Mouse (Mus musculus): ENCODE results near the gene Timp2. TPM values are rescaled to one million over a fixed set of nuclear protein-coding genes. Genes with fewer than 3 reads are reported as not detected.

Timp2 gene
- polyA plus RNA-seq, 1 experiment from 2014 or later: 5.8 TPM

GRCm38 (mm10) chr11:118337491-118338168 lies 17.9 kb downstream of the Timp2 start:
- Histone ChIP-seq H3K4me3 (replicated peaks) (no peak overlapping the region), H3K27me3 (0 out of 2 replicates have a peak, but pooled peaks cover under 1% of the 10 kb centered on the region), H3K36me3 (replicated peaks) (no peaks in the 10 kb centered on the region), H3K4me1 (replicated peaks) (no peaks in the 10 kb centered on the region), H3K9me3 (replicated peaks) (no peaks in the 10 kb centered on the region), H3K27ac (replicated peaks) (no peak overlapping the region), H3K9ac (no peak overlapping the region), H3K4me2 (no peak overlapping the region)
- ATAC-seq (ENCODE audit: insufficient read depth): no peak
- WGBS (ENCODE audit: insufficient replicate concordance): 38% methylated on average over 8 of the region's 8 CpGs

DNA sequence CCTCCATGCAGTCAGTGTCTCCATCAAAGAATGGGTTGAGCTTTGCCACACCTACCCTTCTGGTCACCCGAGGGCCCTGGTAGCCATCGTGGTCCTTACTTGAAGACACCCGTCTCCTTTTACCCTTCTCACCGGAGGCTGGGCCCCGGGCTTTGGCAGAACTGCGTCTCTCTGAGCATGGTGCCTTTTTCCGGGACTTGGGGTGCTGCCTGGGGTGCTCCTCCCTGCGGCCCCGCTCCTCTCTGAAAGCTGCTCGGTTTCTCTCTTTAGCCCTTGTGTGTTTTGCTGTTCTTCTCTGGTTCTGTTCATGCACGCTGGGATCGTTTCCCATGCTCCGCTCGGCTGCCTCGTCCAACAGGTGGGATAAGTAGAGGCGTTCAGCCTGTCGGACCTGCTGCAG lies 22.1 kb downstream of the Timp2 start:
- no peaks in the 10 kb centered on the region for H3K27me3 ChIP-seq
- H3K9ac ChIP-seq: no peak overlapping the region
- WGBS (ENCODE audit: insufficient replicate concordance): 76% methylated on average over 17 of the region's 17 CpGs
- ATAC-seq (ENCODE audit: insufficient read depth): no peak
- H3K4me3 ChIP-seq (replicated peaks): no peak overlapping the region
- H3K27ac ChIP-seq (replicated peaks): no peak overlapping the region
- no peaks in the 10 kb centered on the region for H3K36me3 ChIP-seq (replicated peaks)
- H3K9me3 ChIP-seq (replicated peaks): no peaks in the 10 kb centered on the region
- no peak overlapping the region for H3K4me2 ChIP-seq
- H3K4me1 ChIP-seq (replicated peaks): no peaks in the 10 kb centered on the region

DNA sequence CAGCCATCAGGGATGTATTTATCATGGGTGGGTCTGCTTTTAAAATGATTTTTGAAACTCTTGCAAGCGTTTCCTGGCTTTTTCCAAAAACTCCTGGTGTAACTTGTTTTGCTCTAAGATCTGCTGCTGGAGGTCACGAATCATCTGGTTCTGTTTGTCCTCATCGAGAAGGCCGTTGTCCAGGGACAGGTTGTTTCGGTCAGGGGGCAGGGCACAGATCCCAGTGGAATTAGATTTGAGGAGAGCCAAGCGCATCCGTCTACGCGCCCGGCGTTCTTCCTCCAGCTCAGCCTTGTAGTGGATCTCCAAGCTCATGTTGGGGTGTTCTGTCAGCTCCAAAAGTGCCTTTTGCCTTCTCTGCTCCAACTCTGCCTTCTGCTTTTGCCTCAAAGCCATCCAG lies 23.2 kb downstream of the Timp2 start:
- Histone ChIP-seq H3K4me2 (no peak overlapping the region), H3K27me3 (no peaks in the 10 kb centered on the region), H3K36me3 (replicated peaks) (no peaks in the 10 kb centered on the region), H3K4me3 (replicated peaks) (no peak overlapping the region), H3K9me3 (replicated peaks) (no peaks in the 10 kb centered on the region), H3K9ac (no peak overlapping the region), H3K27ac (replicated peaks) (no peak overlapping the region), H3K4me1 (replicated peaks) (no peaks in the 10 kb centered on the region)
- WGBS (ENCODE audit: insufficient replicate concordance): 78% methylated on average over 11 of the region's 11 CpGs
- ATAC-seq (ENCODE audit: insufficient read depth): no peak

DNA sequence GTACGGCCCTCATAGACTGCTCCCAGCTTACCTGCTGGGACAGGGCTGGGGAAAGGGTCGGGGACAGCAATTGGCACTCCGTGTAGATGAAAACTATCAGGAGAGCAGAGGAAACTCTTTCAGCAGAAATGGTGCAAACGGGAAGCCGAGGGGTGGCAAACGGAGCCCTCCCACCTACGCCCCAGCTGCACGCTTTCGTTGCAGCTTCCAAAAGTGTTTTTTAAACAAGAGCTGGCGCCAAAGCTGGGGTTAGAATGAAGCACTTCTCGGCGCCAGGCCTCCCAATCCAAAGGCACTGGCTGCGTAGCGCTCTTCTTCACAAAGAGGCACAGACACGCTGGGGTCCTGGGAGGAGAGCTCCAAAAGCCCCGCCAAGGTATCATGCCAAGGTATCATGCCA lies 24.8 kb downstream of the Timp2 start:
- no peak overlapping the region for H3K27ac ChIP-seq (replicated peaks)
- H3K27me3 ChIP-seq: peaks cover 3% of the 10 kb centered on the region; the same call in 1 of the 2 replicates
- ATAC-seq (ENCODE audit: insufficient read depth): no peak
- H3K36me3 ChIP-seq (replicated peaks): no peaks in the 10 kb centered on the region
- no peaks in the 10 kb centered on the region for H3K4me1 ChIP-seq (replicated peaks)
- no peak overlapping the region for H3K4me2 ChIP-seq
- no peak overlapping the region for H3K4me3 ChIP-seq (replicated peaks)
- H3K9ac ChIP-seq: no peak overlapping the region
- WGBS (ENCODE audit: insufficient replicate concordance): 79% methylated on average over 16 of the region's 16 CpGs
- no peaks in the 10 kb centered on the region for H3K9me3 ChIP-seq (replicated peaks)

- Histone ChIP-seq H3K9ac (no peak overlapping the region), H3K9me3 (replicated peaks) (no peaks in the 10 kb centered on the region), H3K4me3 (replicated peaks) (no peak overlapping the region), H3K36me3 (replicated peaks) (no peaks in the 10 kb centered on the region), H3K4me2 (no peak overlapping the region), H3K4me1 (replicated peaks) (no peaks in the 10 kb centered on the region), H3K27me3 (peaks cover 3% of the 10 kb centered on the region; the same call in 1 of the 2 replicates), H3K27ac (replicated peaks) (no peak overlapping the region)
- WGBS (ENCODE audit: insufficient replicate concordance): 78% methylated on average over 14 of the region's 14 CpGs
- no peak for ATAC-seq (ENCODE audit: insufficient read depth)
Observed at GRCm38 (mm10) chr11:118330361-118330760, 25.2 kb downstream of the Timp2 start.

DNA sequence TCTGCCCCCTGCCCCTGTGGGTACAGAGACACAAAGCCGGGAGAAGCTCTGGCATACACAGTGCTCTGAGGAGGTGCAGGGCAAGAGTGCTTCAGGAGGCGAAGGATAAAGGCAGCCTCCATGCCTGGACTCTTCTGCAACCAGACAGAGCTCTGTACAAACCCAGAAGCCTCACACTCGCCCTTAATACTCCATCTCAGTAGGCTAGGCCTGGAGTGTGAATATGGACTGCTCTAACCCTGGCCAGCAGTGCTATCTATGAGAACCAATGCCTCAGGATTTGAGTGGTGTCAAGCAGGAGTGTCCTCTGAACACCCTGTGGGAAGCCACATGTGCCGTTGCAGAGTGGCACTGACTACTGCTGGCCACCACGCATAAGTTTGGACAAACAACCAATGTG lies 26.6 kb downstream of the Timp2 start:
- Histone ChIP-seq H3K4me2 (no peak overlapping the region), H3K36me3 (replicated peaks) (no peaks in the 10 kb centered on the region), H3K9ac (no peak overlapping the region), H3K27ac (replicated peaks) (no peak overlapping the region), H3K9me3 (replicated peaks) (no peaks in the 10 kb centered on the region), H3K4me1 (replicated peaks) (no peaks in the 10 kb centered on the region), H3K27me3 (peaks cover 3% of the 10 kb centered on the region; the same call in 1 of the 2 replicates), H3K4me3 (replicated peaks) (no peak overlapping the region)
- no peak for ATAC-seq (ENCODE audit: insufficient read depth)
- WGBS (ENCODE audit: insufficient replicate concordance): 70% methylated on average over 5 of the region's 5 CpGs

DNA sequence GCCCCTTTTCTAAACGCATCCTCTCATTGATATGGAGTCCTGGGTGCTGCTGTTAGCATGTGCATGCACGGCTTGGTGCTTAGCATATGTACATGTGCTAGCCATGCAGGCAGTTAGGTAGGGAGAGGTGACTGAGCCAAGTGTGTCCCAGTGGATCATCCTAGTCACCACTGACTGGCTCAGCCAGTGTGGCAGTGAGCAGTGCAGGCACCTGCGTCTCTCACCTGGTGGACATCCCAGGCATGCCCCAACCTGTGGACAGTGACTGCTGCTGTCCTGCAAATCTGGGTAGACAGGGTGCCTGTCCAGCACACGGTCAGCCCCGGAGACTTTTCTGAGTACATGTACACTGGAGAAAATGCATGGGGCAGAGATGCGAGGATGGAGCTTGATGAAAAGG lies 27.0 kb downstream of the Timp2 start:
- Histone ChIP-seq H3K27me3 (peaks cover 3% of the 10 kb centered on the region; the same call in 1 of the 2 replicates), H3K4me2 (no peak overlapping the region), H3K9ac (no peak overlapping the region), H3K9me3 (replicated peaks) (no peaks in the 10 kb centered on the region), H3K4me1 (replicated peaks) (no peaks in the 10 kb centered on the region; the same call in 1 of the 2 replicates), H3K27ac (replicated peaks) (no peak overlapping the region), H3K36me3 (replicated peaks) (no peaks in the 10 kb centered on the region), H3K4me3 (replicated peaks) (no peak overlapping the region)
- WGBS (ENCODE audit: insufficient replicate concordance): 73% methylated on average over 6 of the region's 6 CpGs
- ATAC-seq (ENCODE audit: insufficient read depth): no peak

DNA sequence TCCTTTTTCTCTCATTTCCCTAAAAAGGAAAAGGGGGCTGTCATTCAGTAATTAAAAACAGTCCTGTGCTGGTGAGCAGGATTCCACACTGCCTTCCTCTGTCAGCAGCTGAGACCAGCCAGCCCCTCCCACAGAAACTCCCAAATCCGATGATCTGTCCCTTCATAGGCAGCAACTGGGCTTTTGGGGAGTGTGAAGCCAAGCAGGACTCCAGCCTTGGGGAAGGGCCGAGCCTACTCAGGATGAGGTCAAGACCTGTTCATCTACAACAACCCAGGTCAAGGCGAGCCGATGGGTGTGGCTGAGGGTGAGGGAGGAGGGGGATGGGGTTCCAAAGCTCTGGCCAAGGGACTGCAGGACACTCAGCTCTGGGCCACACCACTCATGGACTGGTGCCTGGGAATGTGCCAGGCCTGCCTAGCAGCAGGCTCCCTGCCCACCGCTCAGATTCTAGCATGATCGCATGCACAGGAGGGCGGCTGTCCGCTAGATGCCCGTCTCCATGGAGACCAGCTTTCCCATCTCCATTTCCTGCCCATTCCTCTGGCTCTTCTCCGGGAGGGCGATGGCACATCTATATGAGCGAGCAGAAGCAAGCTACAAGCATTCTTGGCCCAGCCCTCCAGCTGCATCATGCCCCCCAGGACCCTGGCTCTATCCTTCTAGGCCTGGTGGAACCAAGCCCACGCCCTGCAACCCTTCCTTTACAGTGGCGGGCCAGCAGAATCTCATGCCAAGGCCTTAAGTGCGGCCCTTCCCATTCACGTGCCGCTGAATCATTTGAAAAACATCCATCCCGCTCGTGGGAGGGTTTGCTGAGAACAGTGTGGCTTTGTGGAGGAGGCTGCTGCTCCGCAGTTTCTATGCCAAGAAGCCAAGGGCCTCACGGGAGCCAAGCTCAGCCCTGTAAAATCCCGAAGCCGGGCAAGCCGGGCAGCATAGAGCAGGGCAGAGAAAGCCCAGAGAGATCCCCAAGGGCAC lies 28.3 kb downstream of the Timp2 start:
- no peak overlapping the region for H3K9ac ChIP-seq
- no peak overlapping the region for H3K27ac ChIP-seq (replicated peaks)
- peaks cover 3% of the 10 kb centered on the region; the same call in 1 of the 2 replicates for H3K27me3 ChIP-seq
- no peak overlapping the region for H3K4me3 ChIP-seq (replicated peaks)
- no peak overlapping the region for H3K4me2 ChIP-seq
- H3K4me1 ChIP-seq (replicated peaks): no peaks in the 10 kb centered on the region; the same call in 1 of the 2 replicates
- no peaks in the 10 kb centered on the region for H3K36me3 ChIP-seq (replicated peaks)
- no peak for ATAC-seq (ENCODE audit: insufficient read depth)
- 72% methylated on average over 24 of the region's 24 CpGs for WGBS (ENCODE audit: insufficient replicate concordance)
- H3K9me3 ChIP-seq (replicated peaks): no peaks in the 10 kb centered on the region

DNA sequence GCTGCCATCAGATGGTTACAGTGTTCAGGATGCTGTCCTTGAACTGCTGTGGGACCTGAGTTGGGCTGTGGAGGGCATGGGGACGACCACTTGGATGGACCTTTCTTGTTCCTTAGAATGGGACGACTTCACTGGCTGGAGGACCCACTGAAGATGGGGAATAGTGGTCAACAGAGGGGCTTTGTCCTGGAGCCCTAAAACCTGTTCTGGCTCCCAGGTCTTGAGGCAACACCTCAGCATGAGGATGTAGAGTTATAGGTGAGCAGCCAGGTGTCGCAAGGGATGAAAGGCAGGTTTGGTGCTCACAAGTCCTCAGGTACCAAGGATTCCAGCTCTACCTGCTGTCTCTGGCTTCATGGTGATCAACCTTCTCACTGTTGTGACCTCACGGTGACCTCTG lies 29.0 kb downstream of the Timp2 start:
- peaks cover 3% of the 10 kb centered on the region; the same call in 1 of the 2 replicates for H3K27me3 ChIP-seq
- H3K9me3 ChIP-seq (replicated peaks): no peaks in the 10 kb centered on the region
- WGBS (ENCODE audit: insufficient replicate concordance): 64% methylated on average over 4 of the region's 4 CpGs
- no peak overlapping the region for H3K4me3 ChIP-seq (replicated peaks)
- no peaks in the 10 kb centered on the region for H3K36me3 ChIP-seq (replicated peaks)
- H3K4me2 ChIP-seq: no peak overlapping the region
- no peak overlapping the region for H3K9ac ChIP-seq
- H3K4me1 ChIP-seq (replicated peaks): no peaks in the 10 kb centered on the region; the same call in 1 of the 2 replicates
- H3K27ac ChIP-seq (replicated peaks): no peak overlapping the region
- no peak for ATAC-seq (ENCODE audit: insufficient read depth)

DNA sequence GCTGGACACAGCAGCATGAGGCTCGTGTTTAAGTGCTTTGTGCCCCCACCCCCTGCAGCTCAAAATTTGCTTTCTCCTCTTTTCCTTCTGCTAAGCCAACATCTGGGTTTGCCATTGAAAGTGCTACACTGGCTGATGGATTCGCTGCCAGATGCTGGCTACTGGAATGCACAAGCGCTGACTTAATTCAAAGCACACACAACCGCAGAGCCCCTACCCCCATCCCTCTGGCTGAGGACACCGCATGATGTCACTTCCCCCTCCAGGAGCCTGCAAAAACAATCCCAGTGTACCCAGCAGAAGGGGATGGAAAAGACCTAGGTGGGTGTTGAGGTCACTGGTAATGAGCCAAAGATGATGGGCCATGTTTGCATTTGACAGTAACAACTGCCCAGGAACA lies 31.0 kb downstream of the Timp2 start:
- WGBS (ENCODE audit: insufficient replicate concordance): 35% methylated on average over 5 of the region's 5 CpGs
- no peaks in the 10 kb centered on the region for H3K36me3 ChIP-seq (replicated peaks)
- no peak overlapping the region for H3K27ac ChIP-seq (replicated peaks)
- peaks cover 3% of the 10 kb centered on the region; the same call in 1 of the 2 replicates for H3K27me3 ChIP-seq
- ATAC-seq (ENCODE audit: insufficient read depth): no peak
- no peaks in the 10 kb centered on the region; the same call in 1 of the 2 replicates for H3K4me1 ChIP-seq (replicated peaks)
- no peak overlapping the region for H3K4me2 ChIP-seq
- H3K4me3 ChIP-seq (replicated peaks): no peak overlapping the region
- H3K9me3 ChIP-seq (replicated peaks): no peaks in the 10 kb centered on the region
- no peak overlapping the region for H3K9ac ChIP-seq

DNA sequence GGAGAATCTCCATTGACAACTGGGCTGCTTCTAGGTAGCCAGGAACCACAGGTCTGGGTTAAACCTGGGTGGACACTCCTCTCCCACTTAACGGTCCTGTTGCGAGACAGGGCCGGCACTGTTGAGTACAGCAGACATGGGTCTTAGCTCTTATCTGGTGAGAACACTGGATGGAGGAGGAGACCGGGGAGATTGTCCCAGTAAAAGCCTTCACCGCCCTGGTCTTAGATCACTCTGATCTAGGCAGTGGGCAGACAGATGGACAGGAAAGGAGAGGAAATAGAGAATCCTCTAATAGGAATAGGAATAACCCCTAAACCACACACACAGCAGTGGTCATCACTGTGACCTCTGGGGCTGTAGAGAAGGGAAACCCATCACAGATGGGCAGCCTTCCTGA lies 31.6 kb downstream of the Timp2 start:
- H3K27ac ChIP-seq (replicated peaks): no peak overlapping the region
- H3K36me3 ChIP-seq (replicated peaks): no peaks in the 10 kb centered on the region
- no peaks in the 10 kb centered on the region for H3K9me3 ChIP-seq (replicated peaks)
- no peak overlapping the region for H3K4me2 ChIP-seq
- peaks cover 3% of the 10 kb centered on the region; the same call in 1 of the 2 replicates for H3K27me3 ChIP-seq
- no peak for ATAC-seq (ENCODE audit: insufficient read depth)
- no peak overlapping the region for H3K4me3 ChIP-seq (replicated peaks)
- 34% methylated on average over 5 of the region's 5 CpGs for WGBS (ENCODE audit: insufficient replicate concordance)
- H3K9ac ChIP-seq: no peak overlapping the region
- no peaks in the 10 kb centered on the region; the same call in 1 of the 2 replicates for H3K4me1 ChIP-seq (replicated peaks)

Data from liver, embryonic 15.5 days (tissue).